Mouse (Mus musculus) bone marrow macrophage, adult 2 months (primary cell): ENCODE results near the gene Acot3.

Experiments used
- CTCF ChIP-seq: IDR thresholded peaks from 2 replicates; pipeline ENCODE4 v1.5.1; 2012; ENCODE audit warnings: low read depth, mild to moderate bottlenecking, low read length, moderate library complexity
- POLR2A ChIP-seq: IDR thresholded peaks from 2 replicates; pipeline ENCODE4 v1.6.1; 2012; ENCODE audit warnings: mild to moderate bottlenecking, low read depth, low read length, borderline replicate concordance

GRCm38 (mm10) chr12:84034108-84034507, 17.8 kb upstream of the Acot3 start:
- TF ChIP-seq CTCF (no peak), POLR2A (no peak)
